In the genomic region with DNA sequence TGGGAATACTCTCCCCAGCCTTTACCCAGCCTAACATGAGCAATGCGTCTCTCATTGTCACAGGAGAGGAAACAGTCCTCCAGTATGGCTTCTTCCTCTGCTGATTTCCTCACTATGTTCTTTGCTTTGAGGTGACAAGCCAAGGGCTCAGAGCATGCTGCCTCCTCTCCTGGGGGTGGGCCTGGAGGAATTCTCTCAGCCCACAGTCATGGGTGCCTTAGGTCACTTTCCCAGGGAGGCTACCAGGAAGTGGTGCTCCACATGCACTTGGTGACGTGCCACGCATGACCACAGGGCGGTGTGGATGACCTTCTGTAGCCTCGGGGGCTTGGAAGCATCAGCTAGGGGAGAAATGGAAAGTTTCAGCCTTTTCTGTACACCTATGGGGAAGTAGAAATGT, we compare ENCODE assay signal across 29 mouse cellular contexts. TPM values are rescaled to one million over a fixed set of nuclear protein-coding genes. Genes with fewer than 3 reads are reported as not detected.
DNase-seq lines count a peak whose midpoint lies in the region; ATAC-seq and TF ChIP-seq lines count a peak whose summit lies in the region.
"Had no signal": no experiment of that assay in that cellular context is flagged by ENCODE, and none has a peak within 500 bp of the region (broad histone marks: within the 10 kb centered on the region; RNA-seq: fewer than 3 reads in every experiment).

No protein-coding gene starts in this region.

- H3K4me2 ChIP-seq in kidney, postnatal 0 days (ENCODE audit: low read length), result no peak overlapping the region
- H3K4me2 ChIP-seq: forebrain, embryonic 12.5 days; forebrain, embryonic 15.5 days; heart, embryonic 12.5 days; heart, embryonic 15.5 days; hindbrain, embryonic 12.5 days; intestine, embryonic 15.5 days had no signal

- TF ChIP-seq CTCF in kidney, postnatal 0 days (IDR thresholded peaks at IDR 0.05; ENCODE audit: low read depth), result no peak

- peaks cover 36% of the 10 kb centered on the region for H3K27me3 ChIP-seq in kidney, postnatal 0 days (ENCODE audit: insufficient read depth, low read length)

- peak; percentile 63 for DNase-seq in heart, adult 11 months
- DNase-seq in heart, postnatal 10 days, result no peak
- no peak for DNase-seq in kidney, postnatal 0 days (ENCODE audit: low spot score)
- DNase-seq in kidney, adult 8-10 months, result no peak
- no peak for DNase-seq in gastrocnemius, postnatal 4 days (ENCODE audit: low spot score in 2 of 2)
- DNase-seq: adrenal gland, postnatal 10 days; adrenal gland, postnatal 36 days; cerebellum, adult 18-20 months; cerebellum, adult 9-10 months; cerebellum, postnatal 14 days; gastrocnemius, postnatal 10 days; gastrocnemius, postnatal 36 days; heart, adult 18-20 months; heart, postnatal 14 days; heart, postnatal 4 days had no signal

- H3K27ac ChIP-seq in kidney, postnatal 0 days, result no peak overlapping the region
- H3K27ac ChIP-seq: forebrain, embryonic 12.5 days; forebrain, embryonic 15.5 days; heart, embryonic 15.5 days; hindbrain, embryonic 12.5 days; intestine, embryonic 15.5 days had no signal

- 0 out of 2 replicates have a peak overlapping the region, but pooled peaks have one; percentile 3 for H3K9ac ChIP-seq in kidney, postnatal 0 days (ENCODE audit: low read depth, low read length)
- H3K9ac ChIP-seq: forebrain, embryonic 12.5 days; forebrain, embryonic 15.5 days; heart, embryonic 12.5 days; heart, embryonic 15.5 days; hindbrain, embryonic 12.5 days; intestine, embryonic 15.5 days had no signal

- WGBS in kidney, postnatal 0 days, result 73% methylated on average over 5 of the region's 5 CpGs

- no peaks in the 10 kb centered on the region for H3K9me3 ChIP-seq in kidney, postnatal 0 days (replicated peaks; ENCODE audit: low read length)
- H3K9me3 ChIP-seq: forebrain, embryonic 12.5 days; forebrain, embryonic 15.5 days; heart, embryonic 12.5 days; heart, embryonic 15.5 days; hindbrain, embryonic 12.5 days; intestine, embryonic 15.5 days had no signal

- no peak for ATAC-seq in kidney, postnatal 0 days (replicated peaks; ENCODE audit: low FRiP score, low read depth)
- 0 out of 2 replicates have a peak, but pooled peaks have one; percentile 10 for ATAC-seq in neutrophil, adult 5-6 weeks (ENCODE audit: extremely low read depth, insufficient number of reproducible peaks, low FRiP score, poor library complexity, severe bottlenecking)
- ATAC-seq in erythroblast, adult 5-6 weeks (replicated peaks; ENCODE audit: low FRiP score, poor library complexity, severe bottlenecking), result no peak
- ATAC-seq: activated CD4-positive, CD25-positive, alpha-beta regulatory T cell, adult 4 months; forebrain, embryonic 15.5 days; hindbrain, embryonic 16.5 days; intestine, embryonic 15.5 days had no signal

- H3K36me3 ChIP-seq in kidney, postnatal 0 days (ENCODE audit: insufficient read depth, low read length), result no peaks in the 10 kb centered on the region
- H3K36me3 ChIP-seq: forebrain, embryonic 12.5 days; forebrain, embryonic 15.5 days; heart, embryonic 12.5 days; heart, embryonic 15.5 days; hindbrain, embryonic 12.5 days had no signal

- intact Hi-C loops in heart, postnatal 10 days (cut with DNase I), result no loop called here

- peaks cover 10% of the 10 kb centered on the region for H3K4me1 ChIP-seq in kidney, postnatal 0 days (replicated peaks; ENCODE audit: insufficient read depth, low read length)

- H3K4me3 ChIP-seq in kidney, postnatal 0 days (replicated peaks; ENCODE audit: low read depth, low read length), result no peak overlapping the region
- H3K4me3 ChIP-seq: forebrain, embryonic 12.5 days; forebrain, embryonic 15.5 days; heart, embryonic 12.5 days; heart, embryonic 15.5 days; hindbrain, embryonic 12.5 days; intestine, embryonic 15.5 days had no signal

RNA-seq across cellular contexts. Expression of gene Gal3st1, which starts 12.1 kb away (rescaled TPM):
- under 1 TPM; 0.12 to 0.36 TPM for total RNA-seq in heart, postnatal 10 days (2021)
- polyA plus RNA-seq in kidney, postnatal 0 days (2015; fragmentation: Nextera tagmentation; extraction: Ambion mirVana), result 26.2 and 30.3 TPM in 2 replicates
- total RNA-seq in neutrophil, adult 5-6 weeks (2017), result not detected in 2 replicates
- total RNA-seq in gastrocnemius, postnatal 4 days (2021), result 1 to 10 TPM; 4.9 to 5.0 TPM
- not detected in 2 replicates for total RNA-seq in erythroblast, adult 5-6 weeks (2015; ENCODE audit: low replicate concordance)
- not detected in 2 replicates for total RNA-seq in erythroblast, adult 5-6 weeks (2017; ENCODE audit: low replicate concordance)
- total RNA-seq: adrenal gland, adult 18-20 months had no signal
- polyA plus RNA-seq: activated CD4-positive, CD25-positive, alpha-beta regulatory T cell, adult 4 months had no signal

RNA-seq across cellular contexts. Expression of gene 4930556J24Rik, which starts 18.9 kb away (rescaled TPM):
- not detected for total RNA-seq in heart, postnatal 10 days (2021)
- 0.61 and 1.2 TPM in 2 replicates for polyA plus RNA-seq in kidney, postnatal 0 days (2015; fragmentation: Nextera tagmentation; extraction: Ambion mirVana)
- total RNA-seq in neutrophil, adult 5-6 weeks (2017), result not detected in 2 replicates
- not detected for total RNA-seq in gastrocnemius, postnatal 4 days (2021)
- total RNA-seq in erythroblast, adult 5-6 weeks (2015; ENCODE audit: low replicate concordance), result not detected in 2 replicates
- not detected in 2 replicates for total RNA-seq in erythroblast, adult 5-6 weeks (2017; ENCODE audit: low replicate concordance)
- total RNA-seq: adrenal gland, adult 18-20 months; adrenal gland, postnatal 10 days; adrenal gland, postnatal 36 days; gastrocnemius, adult 18-20 months; gastrocnemius, postnatal 10 days; gastrocnemius, postnatal 36 days; heart, adult 18-20 months; heart, postnatal 14 days; heart, postnatal 4 days had no signal
- polyA plus RNA-seq: activated CD4-positive, CD25-positive, alpha-beta regulatory T cell, adult 4 months; embryonic facial prominence, embryonic 11.5 days; embryonic facial prominence, embryonic 14.5 days; forebrain, embryonic 15.5 days; heart, embryonic 12.5 days; heart, embryonic 15.5 days; hindbrain, embryonic 16.5 days; intestine, embryonic 15.5 days had no signal

RNA-seq across cellular contexts. Expression of gene Pes1, which starts 31.7 kb away (rescaled TPM):
- 10 to 100 TPM; 31.8 to 34.0 TPM for total RNA-seq in heart, postnatal 10 days (2021)
- 55.0 and 61.7 TPM in 2 replicates for polyA plus RNA-seq in kidney, postnatal 0 days (2015; fragmentation: Nextera tagmentation; extraction: Ambion mirVana)
- 42.6 and 51.2 TPM in 2 replicates for total RNA-seq in neutrophil, adult 5-6 weeks (2017)
- 10 to 100 TPM; 47.7 to 53.1 TPM for total RNA-seq in gastrocnemius, postnatal 4 days (2021)
- total RNA-seq in erythroblast, adult 5-6 weeks (2015; ENCODE audit: low replicate concordance), result 11.3 and 15.0 TPM in 2 replicates
- total RNA-seq in erythroblast, adult 5-6 weeks (2017; ENCODE audit: low replicate concordance), result 19.0 and 20.4 TPM in 2 replicates

RNA-seq across cellular contexts. Expression of gene Sec14l4, which starts 35.8 kb away (rescaled TPM):
- total RNA-seq in heart, postnatal 10 days (2021), result under 1 TPM in 1 of 2 experiments, not detected in 1; 0.34 TPM
- polyA plus RNA-seq in kidney, postnatal 0 days (2015; fragmentation: Nextera tagmentation; extraction: Ambion mirVana), result not detected in 2 replicates
- total RNA-seq in neutrophil, adult 5-6 weeks (2017), result not detected in 2 replicates
- under 1 TPM in 1 of 2 experiments, not detected in 1; 0.18 TPM for total RNA-seq in gastrocnemius, postnatal 4 days (2021)
- total RNA-seq in erythroblast, adult 5-6 weeks (2015; ENCODE audit: low replicate concordance), result not detected in 2 replicates
- not detected in 2 replicates for total RNA-seq in erythroblast, adult 5-6 weeks (2017; ENCODE audit: low replicate concordance)
- total RNA-seq: gastrocnemius, adult 18-20 months; gastrocnemius, postnatal 36 days; heart, postnatal 4 days had no signal
- polyA plus RNA-seq: activated CD4-positive, CD25-positive, alpha-beta regulatory T cell, adult 4 months; embryonic facial prominence, embryonic 11.5 days; forebrain, embryonic 12.5 days; forebrain, embryonic 15.5 days; heart, embryonic 12.5 days; hindbrain, embryonic 12.5 days; hindbrain, embryonic 16.5 days had no signal
